Mouse (Mus musculus) kidney, embryonic 14.5 days (tissue): ENCODE data around the gene Sap30. TPM values are rescaled to one million over a fixed set of nuclear protein-coding genes. Genes with fewer than 3 reads are reported as not detected.

Source experiments
- ATAC-seq: fragments of 200-750 bp; cut with Nextera tagmentation; 2 replicates; pipeline ENCODE4 v1.8.0; 2017; ENCODE audit warnings: moderate number of reproducible peaks, mild to moderate bottlenecking, moderate TSS enrichment, moderate library complexity; ENCODE audit not compliant: low FRiP score, low TSS enrichment
- H3K27ac ChIP-seq: fragments of 300-500 bp; sonication (generic); 2 replicates; pipeline ENCODE4 v1.5.1; 2014; ENCODE audit warnings: low read depth, mild to moderate bottlenecking, low read length, moderate library complexity, mixed read lengths
- H3K27me3 ChIP-seq: fragments of 300-500 bp; sonication (generic); 2 replicates; pipeline ENCODE4 v1.6.1; 2014; ENCODE audit warnings: mild to moderate bottlenecking, low read length; ENCODE audit not compliant: control insufficient read depth, insufficient read depth
- H3K36me3 ChIP-seq: fragments of 300-500 bp; sonication (generic); 2 replicates; pipeline ENCODE4 v1.6.1; 2014; ENCODE audit warnings: low read length, mixed read lengths; ENCODE audit not compliant: control insufficient read depth, insufficient read depth
- H3K4me1 ChIP-seq: fragments of 300-500 bp; sonication (generic); 2 replicates; pipeline ENCODE4 v1.6.1; 2014; ENCODE audit warnings: low read length, mixed read lengths; ENCODE audit not compliant: control insufficient read depth, insufficient read depth
- H3K4me2 ChIP-seq: fragments of 300-500 bp; sonication (generic); replicated peaks from 2 replicates; pipeline ENCODE4 v1.6.1; 2014; ENCODE audit warnings: low read depth, mild to moderate bottlenecking, low read length
- H3K4me3 ChIP-seq: fragments of 300-500 bp; sonication (generic); 2 replicates; pipeline ENCODE4 v1.5.1; 2014; ENCODE audit warnings: mild to moderate bottlenecking, low read length
- H3K9ac ChIP-seq: fragments of 300-500 bp; sonication (generic); 2 replicates; pipeline ENCODE4 v1.6.1; 2014; ENCODE audit warnings: low read depth, mild to moderate bottlenecking, low read length, moderate library complexity
- H3K9me3 ChIP-seq: fragments of 300-500 bp; sonication (generic); 2 replicates; pipeline ENCODE4 v1.6.1; 2016; ENCODE audit warnings: low read length; ENCODE audit not compliant: control insufficient read depth
- WGBS: fragments of 180-500 bp; shearing (Covaris S2); extraction: QIAGEN DNeasy Blood & Tissue Kit; methylation state at CpG from one replicate; pipeline ENCODE4 v1.1.7; 2014; 5-methylcytosine and 5-hydroxymethylcytosine counted together
- polyA plus RNA-seq: library from polyadenylated mRNA; unstranded; fragments of >200 nt; fragmentation: Nextera tagmentation; extraction: Ambion mirVana; gene quantifications from 2 replicates; pipeline ENCODE4 v1.2.1, GENCODE M21; 2014

Gene Sap30
- polyA plus RNA-seq, 1 experiment from 2014 or later, result 46.8 TPM

DNA sequence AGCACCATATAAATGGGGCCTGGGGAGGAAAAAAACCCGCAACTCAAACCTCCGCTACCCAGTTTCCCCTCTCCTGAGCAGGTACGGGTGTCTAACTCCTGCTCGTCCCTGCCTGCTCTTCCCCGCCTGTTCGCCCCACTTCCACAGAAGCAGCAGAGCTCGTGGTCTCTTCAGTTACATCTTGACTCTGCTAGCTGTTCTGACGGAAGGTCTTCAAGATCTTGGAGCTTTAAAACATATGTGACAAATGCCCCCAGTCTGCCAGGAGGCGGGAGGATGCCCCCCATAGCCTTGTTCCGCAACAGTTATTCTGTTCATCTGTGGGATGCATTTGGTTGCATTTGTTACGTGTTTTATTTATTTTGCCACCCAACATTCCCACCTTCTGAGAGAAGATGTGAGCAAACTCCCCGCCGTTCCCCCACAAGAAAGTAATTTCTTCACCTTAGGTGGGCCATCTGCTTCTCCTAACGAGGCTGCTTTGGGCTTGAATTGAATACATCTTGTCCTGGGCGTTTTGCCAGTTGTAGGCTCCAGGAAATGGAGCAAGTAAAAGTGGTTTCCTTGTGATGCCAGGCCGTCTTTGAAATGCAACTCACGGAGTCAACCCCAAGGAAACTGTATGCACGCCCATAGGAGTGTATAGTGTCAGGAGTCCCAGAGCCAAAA, 51.8 kb downstream of the Sap30 start:
- H3K36me3 ChIP-seq, result no peaks in the 10 kb centered on the region
- no peak for ATAC-seq
- no peak overlapping the region for H3K4me3 ChIP-seq
- no peaks in the 10 kb centered on the region for H3K9me3 ChIP-seq
- WGBS, result 36% methylated on average over 18 of the region's 18 CpGs
- no peaks in the 10 kb centered on the region for H3K4me1 ChIP-seq
- no peak overlapping the region for H3K4me2 ChIP-seq
- no peak overlapping the region for H3K27ac ChIP-seq
- H3K9ac ChIP-seq, result no peak overlapping the region
- no peaks in the 10 kb centered on the region for H3K27me3 ChIP-seq

DNA sequence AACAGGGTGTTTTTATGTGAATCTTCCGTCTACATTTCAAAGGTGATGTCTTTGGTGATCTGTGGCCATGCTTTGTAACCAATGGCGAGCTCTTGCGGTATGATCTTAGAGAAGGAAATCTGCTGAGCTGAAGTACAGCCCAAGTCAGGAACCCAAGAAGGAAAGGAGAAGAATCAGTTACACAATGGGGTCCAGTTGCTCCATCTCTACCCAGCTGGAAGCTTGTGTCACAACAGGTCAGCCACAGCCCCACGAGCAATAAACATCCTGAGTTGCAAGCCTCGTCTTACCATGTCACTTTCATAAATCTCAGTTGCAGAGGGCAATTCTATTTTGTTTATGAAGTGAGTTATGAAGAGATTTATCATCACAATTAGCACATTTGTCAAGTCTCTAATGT, 54.9 kb downstream of the Sap30 start:
- ATAC-seq, result no peak
- Histone ChIP-seq H3K27me3 (no peaks in the 10 kb centered on the region), H3K36me3 (no peaks in the 10 kb centered on the region), H3K4me3 (no peak overlapping the region), H3K9me3 (no peaks in the 10 kb centered on the region), H3K4me2 (no peak overlapping the region), H3K9ac (no peak overlapping the region), H3K27ac (no peak overlapping the region), H3K4me1 (no peaks in the 10 kb centered on the region)
- 69% methylated on average over 5 of the region's 5 CpGs for WGBS

Other genes starting within 250 kb of the Sap30 start
- gene Hand2, start 166.9 kb downstream of the Sap30 start, polyA plus RNA-seq, result not detected in 2 replicates
- not detected in 2 replicates for gene Scrg1, start 31.9 kb downstream of the Sap30 start, polyA plus RNA-seq
- 497 and 807 TPM in 2 replicates for gene Hmgb2, start 24.0 kb upstream of the Sap30 start, polyA plus RNA-seq
- 15.8 and 25.6 TPM in 2 replicates for gene Galnt7, start 165.2 kb upstream of the Sap30 start, polyA plus RNA-seq